Mouse (Mus musculus) liver, embryonic 14.5 days (tissue): ENCODE data around the gene Cbl. TPM values are rescaled to one million over a fixed set of nuclear protein-coding genes. Genes with fewer than 3 reads are reported as not detected.

ENCODE experiments used
- ATAC-seq: fragments of 200-750 bp; cut with Nextera tagmentation; 2 replicates; pipeline ENCODE4 v1.8.0; 2017; ENCODE audit warnings: moderate number of reproducible peaks, mild to moderate bottlenecking, moderate library complexity; ENCODE audit not compliant: insufficient read depth
- DNase-seq, 3 experiments: peaks; one replicate each; pipeline ENCODE4 v3.0.0-alpha.2; 2012 to 2013; ENCODE audit warnings: low read depth in 3 of 3, low spot score in 3 of 3
- H3K27ac ChIP-seq: fragments of 300-500 bp; sonication (generic); 2 replicates; pipeline ENCODE4 v1.5.1; 2014; ENCODE audit warnings: moderate library complexity, mild to moderate bottlenecking, control low read depth, inconsistent platforms
- H3K27me3 ChIP-seq: fragments of 300-500 bp; sonication (generic); 2 replicates; pipeline ENCODE4 v1.6.1; 2014; ENCODE audit warnings: mild to moderate bottlenecking, low read length, moderate library complexity; ENCODE audit not compliant: control insufficient read depth, insufficient read depth
- H3K36me3 ChIP-seq: fragments of 300-500 bp; sonication (generic); replicated peaks from 2 replicates; pipeline ENCODE4 v1.6.1; 2014; ENCODE audit warnings: low read depth; ENCODE audit not compliant: control insufficient read depth, insufficient read depth
- H3K4me1 ChIP-seq, 2 experiments: fragments of 200-500 bp in 1 of 2; fragments of 300-500 bp in 1 of 2; sonication (generic) in 1 of 2; replicated peaks; 2 replicates each; pipeline ENCODE4 v1.6.1; 2012 to 2014; ENCODE audit warnings: antibody characterized with exemption in 1 of 2, inconsistent platforms in 1 of 2, low read length in 1 of 2; ENCODE audit not compliant: control insufficient read depth in 2 of 2, insufficient read depth in 2 of 2
- H3K4me2 ChIP-seq: fragments of 300-500 bp; sonication (generic); 2 replicates; pipeline ENCODE4 v1.6.1; 2014; ENCODE audit warnings: low read depth, mild to moderate bottlenecking, control low read depth, moderate library complexity
- H3K4me3 ChIP-seq, 2 experiments: fragments of 200-500 bp in 1 of 2; fragments of 300-500 bp in 1 of 2; sonication (generic) in 1 of 2; 2 replicates each; pipeline ENCODE4 v1.5.1; 2012 to 2014; ENCODE audit warnings: low read depth in 2 of 2, low read length in 2 of 2, mild to moderate bottlenecking in 2 of 2, control low read depth in 1 of 2, inconsistent platforms in 1 of 2, moderate library complexity in 1 of 2; ENCODE audit not compliant: insufficient read depth in 1 of 2
- H3K9ac ChIP-seq: fragments of 300-500 bp; sonication (generic); replicated peaks from 2 replicates; pipeline ENCODE4 v1.6.1; 2014; ENCODE audit warnings: mild to moderate bottlenecking, control low read depth, moderate library complexity
- H3K9me3 ChIP-seq: fragments of 300-500 bp; sonication (generic); 2 replicates; pipeline ENCODE4 v1.6.1; 2016; ENCODE audit warnings: low read length, mixed read lengths; ENCODE audit not compliant: control insufficient read depth
- CTCF ChIP-seq: IDR thresholded peaks from 2 replicates; pipeline ENCODE4 v1.5.1; 2016; ENCODE audit warnings: antibody characterized with exemption, low read depth, control low read depth
- EP300 ChIP-seq: IDR thresholded peaks from 2 replicates; pipeline ENCODE4 v1.6.1; 2016; ENCODE audit warnings: antibody characterized with exemption, low read depth
- WGBS: fragments of 180-500 bp; shearing (Covaris S2); extraction: QIAGEN DNeasy Blood & Tissue Kit; methylation state at CpG from one replicate; pipeline ENCODE4 v1.1.7; 2014; ENCODE audit not compliant: insufficient replicate concordance; 5-methylcytosine and 5-hydroxymethylcytosine counted together
- polyA plus RNA-seq, 2 experiments: library from polyadenylated mRNA; depleted of rRNA in 1 of 2; stranded (reverse) in 1 of 2; unstranded in 1 of 2; fragments of >200 nt; fragmentation: Nextera tagmentation in 1 of 2; extraction: Ambion mirVana in 1 of 2; gene quantifications; 2 replicates each; pipeline versions ENCODE4 v1.2.1 to v1.2.3; 2012 to 2014

Cbl gene
- polyA plus RNA-seq, 2 experiments = 3.7 to 3.9 TPM

GRCm38 (mm10) chr9:44225993-44226392 lies 7.9 kb downstream of the Cbl start:
- no peaks in the 10 kb centered on the region for H3K9me3 ChIP-seq
- no peak for TF ChIP-seq EP300
- TF ChIP-seq CTCF = no peak
- H3K27ac ChIP-seq = no peak overlapping the region
- 48% methylated on average over 6 of the region's 6 CpGs for WGBS
- H3K9ac ChIP-seq = no peak overlapping the region
- H3K27me3 ChIP-seq = no peaks in the 10 kb centered on the region
- no peak overlapping the region for H3K4me3 ChIP-seq
- DNase-seq = no peak
- peaks cover 0 to 2% of the 10 kb centered on the region in 2 experiments; a peak in 2 of 4 replicates for H3K4me1 ChIP-seq
- H3K36me3 ChIP-seq = no peaks in the 10 kb centered on the region
- no peak for ATAC-seq
- H3K4me2 ChIP-seq = no peak overlapping the region

GRCm38 (mm10) chr9:44213538-44213937 lies 20.3 kb downstream of the Cbl start:
- DNase-seq = no peak
- no peak overlapping the region for H3K4me3 ChIP-seq
- no peaks in the 10 kb centered on the region for H3K27me3 ChIP-seq
- no peaks in the 10 kb centered on the region for H3K36me3 ChIP-seq
- no peak overlapping the region for H3K4me2 ChIP-seq
- WGBS = 87% methylated on average over 14 of the region's 14 CpGs
- ATAC-seq = no peak
- H3K9me3 ChIP-seq = no peaks in the 10 kb centered on the region
- H3K4me1 ChIP-seq = no peaks in the 10 kb centered on the region
- H3K27ac ChIP-seq = no peak overlapping the region
- no peak for TF ChIP-seq EP300
- no peak for TF ChIP-seq CTCF
- no peak overlapping the region for H3K9ac ChIP-seq

- Histone ChIP-seq H3K9ac (no peak overlapping the region), H3K4me1 (no peaks in the 10 kb centered on the region; a peak in 1 of 4 replicates), H3K27ac (no peak overlapping the region), H3K36me3 (no peaks in the 10 kb centered on the region), H3K4me2 (no peak overlapping the region), H3K4me3 (no peak overlapping the region), H3K27me3 (no peaks in the 10 kb centered on the region), H3K9me3 (no peaks in the 10 kb centered on the region)
- TF ChIP-seq EP300 (no peak), CTCF (no peak)
- 84% methylated on average over 4 of the region's 4 CpGs for WGBS
- ATAC-seq (no peak), DNase-seq (no peak)
These were observed 21.4 kb downstream of the Cbl start for GRCm38 (mm10) chr9:44212406-44212805.

GRCm38 (mm10) chr9:44209416-44209815 lies 24.4 kb downstream of the Cbl start:
- no peak overlapping the region for H3K27ac ChIP-seq
- 76% methylated on average over 4 of the region's 4 CpGs for WGBS

GRCm38 (mm10) chr9:44207840-44208239 lies 26.0 kb downstream of the Cbl start:
- no peak for ATAC-seq
- Histone ChIP-seq H3K36me3 (no peaks in the 10 kb centered on the region), H3K4me3 (no peak overlapping the region), H3K9me3 (no peaks in the 10 kb centered on the region), H3K9ac (no peak overlapping the region), H3K27me3 (no peaks in the 10 kb centered on the region), H3K4me1 (no peaks in the 10 kb centered on the region; a peak in 1 of 4 replicates), H3K27ac (no peak overlapping the region), H3K4me2 (no peak overlapping the region)
- DNase-seq = no peak
- 78% methylated on average over 2 of the region's 2 CpGs for WGBS
- no peak for TF ChIP-seq EP300
- TF ChIP-seq CTCF = no peak

More at GRCm38 (mm10) chr9:44209416-44209815, 24.4 kb downstream of the Cbl start:
- H3K9me3 ChIP-seq = no peaks in the 10 kb centered on the region
- H3K4me2 ChIP-seq = no peak overlapping the region
- no peaks in the 10 kb centered on the region; a peak in 1 of 4 replicates for H3K4me1 ChIP-seq
- H3K36me3 ChIP-seq = no peaks in the 10 kb centered on the region
- ATAC-seq (no peak), DNase-seq (no peak)
- no peak overlapping the region for H3K4me3 ChIP-seq
- TF ChIP-seq CTCF (no peak), EP300 (no peak)
- H3K9ac ChIP-seq = no peak overlapping the region
- H3K27me3 ChIP-seq = no peaks in the 10 kb centered on the region
